Mouse (Mus musculus) spleen, adult 2 months (tissue): Measurements from ENCODE around the gene Ppp1r2. TPM values are rescaled to one million over a fixed set of nuclear protein-coding genes. Genes with fewer than 3 reads are reported as not detected.

Source experiments
- DNase-seq, 2 experiments: peaks; one replicate each; pipeline versions ENCODE4 v3.0.0 to v3.0.0-alpha.2; 2012 to 2021; ENCODE audit warnings: low spot score in 2 of 2, low read depth in 1 of 2
- H3K27ac ChIP-seq: fragments of 200-500 bp; 2 replicates; pipeline ENCODE4 v1.5.1; 2012; ENCODE audit warnings: low read length, inconsistent platforms; ENCODE audit not compliant: insufficient read depth
- H3K27me3 ChIP-seq: fragments of 200-500 bp; 2 replicates; pipeline ENCODE4 v1.6.1; 2012; ENCODE audit warnings: mild to moderate bottlenecking, moderate library complexity, low read length, inconsistent platforms; ENCODE audit not compliant: control insufficient read depth, insufficient read depth
- H3K36me3 ChIP-seq: fragments of 200-500 bp; 2 replicates; pipeline ENCODE4 v1.6.1; 2012; ENCODE audit warnings: mild to moderate bottlenecking, low read length, inconsistent platforms; ENCODE audit not compliant: control insufficient read depth, insufficient read depth
- H3K4me1 ChIP-seq: fragments of 200-500 bp; 2 replicates; pipeline ENCODE4 v1.6.1; 2011; ENCODE audit warnings: inconsistent platforms; ENCODE audit not compliant: control insufficient read depth, insufficient read depth, insufficient read length
- H3K4me3 ChIP-seq: fragments of 200-500 bp; 2 replicates; pipeline ENCODE4 v1.5.1; 2011; ENCODE audit warnings: mild to moderate bottlenecking, inconsistent platforms; ENCODE audit not compliant: insufficient read depth, insufficient read length; ENCODE audit errors: extremely low read depth
- CTCF ChIP-seq: fragments of 200-500 bp; IDR thresholded peaks from 2 replicates; pipeline ENCODE4 v1.5.1; 2011; ENCODE audit warnings: mild to moderate bottlenecking, inconsistent platforms; ENCODE audit not compliant: insufficient read depth, insufficient read length, insufficient replicate concordance; ENCODE audit errors: extremely low read depth
- POLR2A ChIP-seq: fragments of 200-500 bp; IDR thresholded peaks from 2 replicates; pipeline ENCODE4 v1.6.1; 2011; ENCODE audit warnings: low read depth, low read length, inconsistent platforms
- WGBS: fragments of 180-500 bp; shearing (Covaris S2); methylation state at CpG from one replicate; pipeline ENCODE4 v1.1.7; 2018; 5-methylcytosine and 5-hydroxymethylcytosine counted together
- polyA plus RNA-seq: library from polyadenylated mRNA; depleted of rRNA; stranded (reverse); fragments of >200 nt; gene quantifications from 2 replicates; pipeline ENCODE4 v1.2.3, GENCODE M21; 2012

Ppp1r2 gene
- polyA plus RNA-seq, 1 experiment: 27.2 TPM

GRCm38 (mm10) chr16:31290281-31290680 lies 15.2 kb upstream of the Ppp1r2 start:
- Histone ChIP-seq H3K27ac (no peak overlapping the region), H3K36me3 (no peaks in the 10 kb centered on the region), H3K4me3 (no peak overlapping the region), H3K4me1 (peaks cover 10% of the 10 kb centered on the region; the same call in 1 of the 2 replicates), H3K27me3 (no peaks in the 10 kb centered on the region)
- no peak for TF ChIP-seq POLR2A
- WGBS: 10% methylated on average over 10 of the region's 10 CpGs
- peak in 1 of 2 experiments; percentile 31 for DNase-seq

GRCm38 (mm10) chr16:31287712-31288111 lies 12.6 kb upstream of the Ppp1r2 start:
- 94% methylated on average over 3 of the region's 3 CpGs for WGBS
- H3K36me3 ChIP-seq: no peaks in the 10 kb centered on the region
- H3K4me1 ChIP-seq: peaks cover 5% of the 10 kb centered on the region; the same call in 1 of the 2 replicates
- no peak for TF ChIP-seq CTCF
- TF ChIP-seq POLR2A: no peak
- no peak overlapping the region for H3K27ac ChIP-seq
- H3K4me3 ChIP-seq: no peak overlapping the region
- no peaks in the 10 kb centered on the region for H3K27me3 ChIP-seq
- DNase-seq: no peak

DNA sequence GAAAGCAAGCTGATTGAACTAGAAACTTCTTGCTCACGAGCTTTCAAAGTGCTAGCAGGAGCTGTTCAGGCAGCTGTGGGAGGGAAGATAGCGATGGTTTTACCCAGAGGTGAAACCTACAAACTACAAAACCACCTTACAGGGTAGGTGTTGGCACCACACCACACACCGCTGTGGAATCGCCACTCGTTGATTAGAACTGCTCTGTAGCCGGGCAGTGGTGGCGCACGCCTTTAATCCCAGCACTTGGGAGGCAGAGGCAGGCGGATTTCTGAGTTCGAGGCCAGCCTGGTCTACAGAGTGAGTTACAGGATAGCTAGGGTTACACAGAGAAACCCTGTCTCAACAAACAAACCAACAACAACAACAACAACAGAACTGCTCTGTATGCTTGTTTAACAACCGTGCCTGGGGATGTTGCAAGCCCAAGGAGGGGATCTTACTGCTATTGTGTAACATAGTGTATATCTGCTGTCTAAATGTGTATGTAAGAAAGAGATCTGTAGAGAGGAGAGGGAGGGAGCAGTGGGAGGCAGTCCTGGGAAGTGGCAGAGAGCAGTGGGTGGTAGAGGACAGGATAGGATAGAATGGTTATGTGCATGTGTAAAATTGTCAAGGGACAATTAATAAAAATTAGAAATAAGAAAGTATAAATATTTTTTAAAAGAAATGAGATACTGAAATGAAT lies 11.9 kb upstream of the Ppp1r2 start:
- H3K27ac ChIP-seq: no peak overlapping the region

GRCm38 (mm10) chr16:31281981-31282380 lies 6.9 kb upstream of the Ppp1r2 start:
- TF ChIP-seq CTCF (no peak), POLR2A (no peak)
- H3K27ac ChIP-seq: no peak overlapping the region
- no peak for DNase-seq
- no peaks in the 10 kb centered on the region for H3K27me3 ChIP-seq
- H3K36me3 ChIP-seq: no peaks in the 10 kb centered on the region
- 88% methylated on average over 2 of the region's 2 CpGs for WGBS
- peaks cover 2% of the 10 kb centered on the region; the same call in 1 of the 2 replicates for H3K4me1 ChIP-seq
- no peak overlapping the region for H3K4me3 ChIP-seq

More for the DNA sequence above, 11.9 kb upstream of the Ppp1r2 start:
- Histone ChIP-seq H3K36me3 (no peaks in the 10 kb centered on the region), H3K4me3 (no peak overlapping the region), H3K4me1 (peaks cover 5% of the 10 kb centered on the region; the same call in 1 of the 2 replicates), H3K27me3 (no peaks in the 10 kb centered on the region)
- no peak for DNase-seq
- WGBS: 87% methylated on average over 11 of the region's 11 CpGs
- TF ChIP-seq POLR2A: no peak
- no peak for TF ChIP-seq CTCF

GRCm38 (mm10) chr16:31280176-31280575 lies 5.1 kb upstream of the Ppp1r2 start:
- Histone ChIP-seq H3K36me3 (no peaks in the 10 kb centered on the region), H3K4me1 (no peaks in the 10 kb centered on the region), H3K27me3 (no peaks in the 10 kb centered on the region), H3K4me3 (no peak overlapping the region), H3K27ac (no peak overlapping the region)
- WGBS: 95% methylated on average over 4 of the region's 4 CpGs
- DNase-seq: no peak
- TF ChIP-seq CTCF: no peak
- no peak for TF ChIP-seq POLR2A

- H3K27ac ChIP-seq: no peak overlapping the region
- 94% methylated on average over 6 of the region's 6 CpGs for WGBS
- H3K36me3 ChIP-seq: no peaks in the 10 kb centered on the region
- peaks cover under 1% of the 10 kb centered on the region; the same call in 1 of the 2 replicates for H3K4me1 ChIP-seq
- DNase-seq: no peak
- no peak for TF ChIP-seq POLR2A
- no peak for TF ChIP-seq CTCF
- H3K4me3 ChIP-seq: no peak overlapping the region
- no peaks in the 10 kb centered on the region for H3K27me3 ChIP-seq
Observed at GRCm38 (mm10) chr16:31278581-31278980, 3.5 kb upstream of the Ppp1r2 start.

DNA sequence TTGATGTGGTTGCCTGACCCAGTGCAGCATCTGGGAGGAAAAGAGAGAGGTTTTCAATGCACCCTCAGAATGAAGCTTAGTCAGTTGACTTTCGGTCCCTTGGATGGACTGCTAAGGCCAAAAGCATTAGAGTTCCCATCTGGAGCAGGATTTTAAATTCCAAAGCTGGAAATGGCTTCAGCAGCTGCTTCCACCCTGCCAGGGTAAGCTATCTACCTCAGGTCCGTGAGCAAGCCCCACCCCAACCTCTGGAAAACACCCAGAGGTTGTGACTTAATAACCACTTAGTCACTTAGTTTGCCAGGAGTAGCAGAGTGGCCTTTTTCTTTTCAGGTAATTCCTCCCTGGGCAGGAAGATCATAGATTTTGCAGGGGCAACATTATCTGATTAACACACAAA lies 3.0 kb upstream of the Ppp1r2 start:
- WGBS: 82% methylated on average over 2 of the region's 2 CpGs
- DNase-seq: no peak
- H3K36me3 ChIP-seq: no peaks in the 10 kb centered on the region
- H3K27ac ChIP-seq: no peak overlapping the region
- H3K27me3 ChIP-seq: no peaks in the 10 kb centered on the region
- H3K4me1 ChIP-seq: peaks cover 2% of the 10 kb centered on the region; the same call in 1 of the 2 replicates
- no peak overlapping the region for H3K4me3 ChIP-seq
- TF ChIP-seq CTCF: no peak
- TF ChIP-seq POLR2A: no peak
